Mouse (Mus musculus): ENCODE results near the gene Krtap19-2. TPM values are rescaled to one million over a fixed set of nuclear protein-coding genes. Genes with fewer than 3 reads are reported as not detected.

The Krtap19-2 gene
- polyA plus RNA-seq (2015; fragmentation: Nextera tagmentation; extraction: Ambion mirVana) = not detected in 2 replicates

DNA sequence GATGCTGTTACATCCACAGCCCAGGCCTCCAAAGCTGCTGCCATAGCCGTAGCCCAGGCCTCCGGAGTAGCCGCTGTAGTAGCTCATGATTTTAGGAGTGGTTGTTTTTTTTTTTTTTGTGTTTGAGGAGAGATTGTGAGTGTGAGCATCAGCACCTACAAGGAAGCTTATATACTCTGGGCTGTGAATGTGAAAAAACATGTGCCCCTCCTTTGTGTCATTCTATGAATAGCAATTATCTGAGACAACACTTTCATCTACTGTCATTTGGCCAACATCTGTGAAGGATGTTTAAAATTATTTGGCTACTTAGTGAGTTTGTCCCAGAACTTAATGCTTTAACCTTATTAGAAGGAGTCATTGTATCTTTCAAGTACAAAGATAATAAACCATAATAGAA is at the start of gene Krtap19-2:
Krtap19-2 (minus strand) TSS at position 101 of the 400 bp plus-strand sequence.
- H3K9me3 ChIP-seq = no peaks in the 10 kb centered on the region
- no peak within 1 kb of the TSS for H3K27ac ChIP-seq
- H3K4me1 ChIP-seq = no peaks in the 10 kb centered on the region
- H3K27me3 ChIP-seq = no peaks in the 10 kb centered on the region
- WGBS = 94% methylated on average over 3 of the region's 3 CpGs
- H3K9ac ChIP-seq = no peak within 1 kb of the TSS
- ATAC-seq (ENCODE audit: borderline replicate concordance, extremely low read depth, low FRiP score, low TSS enrichment) = no peak
- H3K36me3 ChIP-seq = no peaks in the 10 kb centered on the region
- no peak within 1 kb of the TSS for H3K4me3 ChIP-seq
- no peak within 1 kb of the TSS for H3K4me2 ChIP-seq

DNA sequence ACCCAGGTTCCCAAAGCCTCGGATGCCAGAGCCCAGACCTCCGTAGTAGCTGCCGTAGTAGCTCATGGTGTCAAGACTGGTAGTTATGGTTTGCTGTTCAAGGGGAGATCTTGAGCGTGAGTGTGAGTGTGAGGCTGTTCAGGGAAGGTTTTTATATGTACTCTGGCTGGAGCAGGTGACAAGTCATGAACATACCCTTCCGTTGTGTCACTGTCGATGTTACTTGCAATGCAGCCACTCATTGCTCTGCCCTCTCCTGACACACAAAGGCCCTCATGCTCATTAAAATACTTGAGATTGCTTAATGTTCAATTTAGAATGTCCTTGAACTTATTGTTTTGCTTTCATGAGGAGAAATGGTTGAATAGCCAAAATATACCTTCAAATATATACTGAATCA is 22.3 kb upstream of the Krtap19-2 start, which contains the start of gene Krtap19-5:
Krtap19-5 (minus strand) TSS at position 101 of the 400 bp plus-strand sequence.
- ATAC-seq (ENCODE audit: borderline replicate concordance, extremely low read depth, low FRiP score, low TSS enrichment) = no peak
- Histone ChIP-seq H3K9ac (no peak within 1 kb of the TSS), H3K4me3 (no peak within 1 kb of the TSS), H3K27me3 (no peaks in the 10 kb centered on the region), H3K4me2 (no peak within 1 kb of the TSS), H3K4me1 (no peaks in the 10 kb centered on the region), H3K36me3 (no peaks in the 10 kb centered on the region), H3K9me3 (no peaks in the 10 kb centered on the region), H3K27ac (no peak within 1 kb of the TSS)
- WGBS = 88% methylated on average over 6 of the region's 6 CpGs

DNA sequence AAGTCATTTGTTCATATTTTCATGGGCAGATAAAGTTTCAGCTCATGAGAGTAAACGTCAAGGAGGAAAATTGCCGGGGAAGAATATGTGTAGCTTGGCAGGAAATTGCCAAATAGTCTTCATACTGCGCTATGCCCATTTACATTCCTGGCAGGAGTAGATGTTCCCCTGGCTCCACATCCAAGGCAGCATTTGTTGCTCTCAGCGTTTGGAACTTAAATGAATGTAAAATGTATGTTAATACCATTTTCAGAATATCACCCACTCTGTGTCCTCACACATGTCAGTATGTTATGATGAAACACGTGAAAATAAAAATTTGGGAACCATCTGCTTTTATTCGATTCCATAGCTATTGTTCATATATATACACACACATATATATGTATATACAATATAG is 12.8 kb upstream of the Krtap19-2 start:
- H3K27ac ChIP-seq = no peak overlapping the region
- no peak for ATAC-seq (ENCODE audit: borderline replicate concordance, extremely low read depth, low FRiP score, low TSS enrichment)
- no peak overlapping the region for H3K4me3 ChIP-seq
- no peaks in the 10 kb centered on the region for H3K9me3 ChIP-seq
- no peaks in the 10 kb centered on the region for H3K36me3 ChIP-seq
- WGBS = 75% methylated on average over 6 of the region's 6 CpGs
- no peaks in the 10 kb centered on the region for H3K27me3 ChIP-seq
- no peaks in the 10 kb centered on the region for H3K4me1 ChIP-seq
- H3K4me2 ChIP-seq = no peak overlapping the region
- no peak overlapping the region for H3K9ac ChIP-seq

DNA sequence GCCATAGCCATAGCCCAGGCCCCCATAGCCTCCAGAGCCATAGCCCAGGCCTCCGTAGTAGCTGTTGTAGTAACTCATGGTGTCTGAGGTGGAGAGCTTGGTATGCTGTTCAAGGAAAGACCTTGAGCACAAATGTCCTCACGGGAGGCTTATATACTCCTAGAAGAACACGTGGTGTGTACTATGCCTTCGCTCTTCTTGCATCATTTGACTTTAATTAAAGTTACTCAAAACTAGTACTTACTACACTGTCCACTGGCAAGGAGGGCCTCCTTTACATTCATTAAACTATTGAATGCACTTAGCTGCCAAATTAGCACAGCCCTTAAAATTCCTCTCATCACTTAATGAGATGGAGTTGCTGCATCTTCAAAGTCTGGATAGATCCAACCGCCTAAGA is 10.9 kb upstream of the Krtap19-2 start, which contains the start of gene Krtap19-4:
Krtap19-4 (minus strand) TSS at position 101 of the 400 bp plus-strand sequence.
- no peak within 1 kb of the TSS for H3K4me2 ChIP-seq
- no peak within 1 kb of the TSS for H3K9ac ChIP-seq
- no peak within 1 kb of the TSS for H3K27ac ChIP-seq
- no peaks in the 10 kb centered on the region for H3K9me3 ChIP-seq
- 93% methylated on average over 5 of the region's 5 CpGs for WGBS
- H3K27me3 ChIP-seq = no peaks in the 10 kb centered on the region
- ATAC-seq (ENCODE audit: borderline replicate concordance, extremely low read depth, low FRiP score, low TSS enrichment) = no peak
- no peaks in the 10 kb centered on the region for H3K4me1 ChIP-seq
- no peaks in the 10 kb centered on the region for H3K36me3 ChIP-seq
- no peak within 1 kb of the TSS for H3K4me3 ChIP-seq

DNA sequence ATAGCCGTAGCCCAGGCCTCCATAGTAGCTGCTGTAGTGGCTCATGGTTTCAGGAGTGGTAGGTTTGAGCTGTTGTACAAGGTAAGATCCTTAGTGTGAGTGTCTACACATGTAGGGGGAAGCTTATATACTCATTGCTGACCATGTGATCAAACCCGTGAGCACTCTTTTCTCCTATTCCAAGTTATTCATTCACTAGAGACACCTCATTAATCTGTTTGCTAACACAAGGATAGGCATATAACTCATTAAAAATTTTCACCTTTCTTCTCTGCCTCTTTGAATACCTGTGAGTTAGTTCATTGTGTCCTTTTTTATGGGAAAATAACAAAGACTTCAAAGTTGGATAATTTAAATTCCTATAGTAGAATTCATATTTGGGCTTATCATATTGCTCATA is 3.9 kb upstream of the Krtap19-2 start, which contains the start of gene Krtap19-3:
Krtap19-3 (minus strand) TSS at position 101 of the 400 bp plus-strand sequence.
- no peaks in the 10 kb centered on the region for H3K9me3 ChIP-seq
- no peaks in the 10 kb centered on the region for H3K36me3 ChIP-seq
- H3K9ac ChIP-seq = no peak within 1 kb of the TSS
- no peak within 1 kb of the TSS for H3K4me2 ChIP-seq
- no peak within 1 kb of the TSS for H3K4me3 ChIP-seq
- no peaks in the 10 kb centered on the region for H3K4me1 ChIP-seq
- no peak for ATAC-seq (ENCODE audit: borderline replicate concordance, extremely low read depth, low FRiP score, low TSS enrichment)
- no peak within 1 kb of the TSS for H3K27ac ChIP-seq
- no peaks in the 10 kb centered on the region for H3K27me3 ChIP-seq
- 68% methylated on average over 2 of the region's 2 CpGs for WGBS

DNA sequence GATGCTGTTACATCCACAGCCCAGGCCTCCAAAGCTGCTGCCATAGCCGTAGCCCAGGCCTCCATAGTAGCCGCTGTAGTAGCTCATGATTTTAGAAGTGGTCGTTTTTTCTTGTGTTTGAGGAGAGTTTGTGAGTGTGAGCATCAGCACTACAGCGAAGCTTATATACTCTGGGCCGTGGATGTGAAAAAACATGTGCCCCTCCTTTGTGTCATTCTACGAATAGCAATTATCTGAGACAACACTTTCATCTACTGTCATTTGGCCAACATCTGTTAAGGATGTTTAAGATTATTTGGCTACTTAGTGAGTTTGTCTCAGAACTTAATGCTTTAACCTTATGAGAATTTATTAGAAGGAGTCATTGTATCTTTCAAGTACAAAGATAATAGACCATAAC is 4.8 kb downstream of the Krtap19-2 start, which contains the start of gene Krtap19-1:
Krtap19-1 (minus strand) TSS at position 101 of the 400 bp plus-strand sequence.
- no peak for ATAC-seq (ENCODE audit: borderline replicate concordance, extremely low read depth, low FRiP score, low TSS enrichment)
- Histone ChIP-seq H3K9me3 (no peaks in the 10 kb centered on the region), H3K4me2 (no peak within 1 kb of the TSS), H3K4me3 (no peak within 1 kb of the TSS), H3K36me3 (no peaks in the 10 kb centered on the region), H3K4me1 (no peaks in the 10 kb centered on the region), H3K27ac (no peak within 1 kb of the TSS), H3K27me3 (no peaks in the 10 kb centered on the region), H3K9ac (no peak within 1 kb of the TSS)
- 72% methylated on average over 6 of the region's 6 CpGs for WGBS

DNA sequence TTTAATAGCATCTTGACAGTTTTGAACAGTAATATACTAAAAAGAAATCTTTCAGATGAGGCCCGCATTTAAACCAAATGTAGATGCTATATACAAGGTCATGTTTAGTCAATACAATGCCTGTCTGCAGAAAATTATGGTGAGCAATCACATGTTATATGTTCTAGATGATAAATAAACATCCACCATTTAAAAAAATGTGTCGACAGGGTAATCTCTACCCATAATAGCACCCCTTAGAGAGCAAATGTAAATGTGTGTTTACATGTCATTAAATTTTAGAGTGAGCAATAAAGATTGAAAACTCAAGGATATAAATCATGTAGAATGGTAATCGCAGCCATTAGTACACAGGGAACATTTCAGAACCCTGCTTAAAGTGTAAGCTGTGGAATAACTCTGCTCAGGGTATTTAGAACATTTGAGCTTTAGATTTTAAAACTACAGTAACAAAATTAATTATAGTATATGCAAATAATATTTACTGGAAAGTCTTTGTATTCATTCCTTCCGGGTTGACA is 9.1 kb downstream of the Krtap19-2 start:
- 86% methylated on average over 4 of the region's 4 CpGs for WGBS
- H3K4me2 ChIP-seq = no peak overlapping the region
- no peak overlapping the region for H3K4me3 ChIP-seq
- no peak overlapping the region for H3K27ac ChIP-seq
- H3K4me1 ChIP-seq = no peaks in the 10 kb centered on the region
- no peak for ATAC-seq (ENCODE audit: borderline replicate concordance, extremely low read depth, low FRiP score, low TSS enrichment)
- no peaks in the 10 kb centered on the region for H3K27me3 ChIP-seq
- no peak overlapping the region for H3K9ac ChIP-seq
- H3K36me3 ChIP-seq = no peaks in the 10 kb centered on the region
- no peaks in the 10 kb centered on the region for H3K9me3 ChIP-seq

DNA sequence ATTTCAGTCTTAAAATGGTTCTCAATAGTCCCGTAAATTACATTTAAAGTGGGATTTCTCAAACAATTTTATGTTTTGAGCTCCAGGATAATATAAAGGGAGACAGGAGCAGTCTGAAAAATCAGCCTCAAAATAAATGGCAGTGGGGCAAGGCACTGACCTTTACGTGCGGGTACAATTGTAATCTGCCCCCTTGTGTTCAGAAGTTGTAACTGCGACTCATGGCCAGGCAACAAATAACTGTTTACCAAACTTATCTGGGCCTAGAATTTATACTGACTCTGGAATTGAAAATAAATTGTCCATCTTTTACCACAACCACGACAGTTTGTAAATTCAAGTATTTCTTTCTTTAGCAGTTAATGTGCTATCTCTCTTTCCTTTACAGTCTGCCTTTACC is 22.6 kb downstream of the Krtap19-2 start:
- 14% methylated on average over 5 of the region's 5 CpGs for WGBS
- no peak for ATAC-seq (ENCODE audit: borderline replicate concordance, extremely low read depth, low FRiP score, low TSS enrichment)
- H3K4me3 ChIP-seq = no peak overlapping the region
- H3K9me3 ChIP-seq = no peaks in the 10 kb centered on the region
- no peaks in the 10 kb centered on the region for H3K4me1 ChIP-seq
- no peak overlapping the region for H3K9ac ChIP-seq
- H3K4me2 ChIP-seq = no peak overlapping the region
- H3K27me3 ChIP-seq = no peaks in the 10 kb centered on the region
- H3K36me3 ChIP-seq = no peaks in the 10 kb centered on the region
- H3K27ac ChIP-seq = no peak overlapping the region

DNA sequence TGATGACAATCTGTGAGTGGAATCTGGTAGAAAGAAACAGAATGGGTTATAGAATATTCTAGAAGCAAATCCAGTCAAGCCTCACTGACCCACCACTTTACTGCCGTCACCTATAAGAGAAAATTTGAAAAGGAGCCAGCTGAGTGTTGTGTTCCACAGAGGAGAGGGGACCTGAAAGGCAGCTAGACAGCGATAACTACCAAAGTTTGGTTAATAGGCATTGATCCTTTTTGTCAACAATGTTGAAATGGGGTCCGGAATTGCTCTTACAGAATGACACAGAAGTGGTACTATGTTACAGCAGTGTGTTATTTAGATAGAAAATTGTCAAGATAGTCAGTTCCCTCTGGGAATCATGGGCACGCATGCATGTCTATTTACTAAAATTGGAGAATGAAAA is 25.5 kb downstream of the Krtap19-2 start:
- H3K9me3 ChIP-seq = no peaks in the 10 kb centered on the region
- no peaks in the 10 kb centered on the region for H3K27me3 ChIP-seq
- H3K4me2 ChIP-seq = no peak overlapping the region
- WGBS = 82% methylated on average over 4 of the region's 4 CpGs
- H3K27ac ChIP-seq = no peak overlapping the region
- no peak overlapping the region for H3K4me3 ChIP-seq
- no peaks in the 10 kb centered on the region for H3K36me3 ChIP-seq
- no peaks in the 10 kb centered on the region for H3K4me1 ChIP-seq
- H3K9ac ChIP-seq = no peak overlapping the region
- ATAC-seq (ENCODE audit: borderline replicate concordance, extremely low read depth, low FRiP score, low TSS enrichment) = no peak

DNA sequence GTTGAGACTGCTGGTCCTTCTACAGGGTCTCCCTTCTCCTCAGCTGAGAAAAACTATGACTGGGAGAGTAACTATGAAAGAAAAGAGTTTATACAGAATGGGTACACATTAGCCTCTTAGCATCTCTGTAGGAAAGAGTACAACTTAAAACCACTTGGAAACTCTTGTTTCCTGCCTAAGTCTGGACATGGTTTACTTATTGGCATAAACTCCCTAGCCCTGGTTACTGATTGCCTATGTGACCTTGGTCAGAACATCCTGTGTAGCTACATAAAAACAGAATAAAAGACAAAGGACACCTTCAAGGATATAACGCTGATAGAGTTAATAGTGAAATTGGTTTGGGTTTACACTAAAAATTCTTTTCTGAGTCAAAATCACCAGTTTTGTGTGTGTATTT is 26.7 kb downstream of the Krtap19-2 start:
- H3K27ac ChIP-seq = no peak overlapping the region
- no peak for ATAC-seq (ENCODE audit: borderline replicate concordance, extremely low read depth, low FRiP score, low TSS enrichment)
- no peak overlapping the region for H3K9ac ChIP-seq
- no peak overlapping the region for H3K4me2 ChIP-seq
- WGBS = 93% methylated on average over 1 of the region's 1 CpGs
- no peaks in the 10 kb centered on the region for H3K27me3 ChIP-seq
- no peak overlapping the region for H3K4me3 ChIP-seq
- H3K36me3 ChIP-seq = no peaks in the 10 kb centered on the region
- no peaks in the 10 kb centered on the region for H3K9me3 ChIP-seq
- no peaks in the 10 kb centered on the region for H3K4me1 ChIP-seq

DNA sequence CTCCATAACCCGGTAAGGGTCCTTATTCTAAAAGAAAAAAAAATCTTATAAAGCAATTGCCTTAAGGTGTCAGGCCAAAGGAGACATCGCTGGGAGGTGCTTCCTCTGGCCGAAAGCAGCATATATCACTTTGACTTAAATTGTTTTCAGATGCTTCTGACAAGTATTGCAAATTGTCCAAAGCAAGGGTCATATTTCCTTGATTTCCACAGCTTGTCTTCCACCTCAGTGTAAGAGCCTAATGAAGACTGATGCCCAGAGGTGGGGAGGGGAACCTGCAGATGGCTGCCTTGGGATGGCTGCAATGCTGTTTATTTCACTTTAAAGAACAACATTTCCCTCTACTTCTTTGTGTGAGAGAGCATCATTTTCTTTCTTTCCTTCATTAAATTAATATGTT is 47.1 kb downstream of the Krtap19-2 start:
- Histone ChIP-seq H3K9me3 (no peaks in the 10 kb centered on the region), H3K9ac (no peak overlapping the region), H3K27me3 (no peaks in the 10 kb centered on the region), H3K4me3 (no peak overlapping the region), H3K36me3 (no peaks in the 10 kb centered on the region), H3K4me2 (no peak overlapping the region), H3K27ac (no peak overlapping the region), H3K4me1 (no peaks in the 10 kb centered on the region)
- ATAC-seq (ENCODE audit: borderline replicate concordance, extremely low read depth, low FRiP score, low TSS enrichment) = no peak
- 73% methylated on average over 3 of the region's 3 CpGs for WGBS

DNA sequence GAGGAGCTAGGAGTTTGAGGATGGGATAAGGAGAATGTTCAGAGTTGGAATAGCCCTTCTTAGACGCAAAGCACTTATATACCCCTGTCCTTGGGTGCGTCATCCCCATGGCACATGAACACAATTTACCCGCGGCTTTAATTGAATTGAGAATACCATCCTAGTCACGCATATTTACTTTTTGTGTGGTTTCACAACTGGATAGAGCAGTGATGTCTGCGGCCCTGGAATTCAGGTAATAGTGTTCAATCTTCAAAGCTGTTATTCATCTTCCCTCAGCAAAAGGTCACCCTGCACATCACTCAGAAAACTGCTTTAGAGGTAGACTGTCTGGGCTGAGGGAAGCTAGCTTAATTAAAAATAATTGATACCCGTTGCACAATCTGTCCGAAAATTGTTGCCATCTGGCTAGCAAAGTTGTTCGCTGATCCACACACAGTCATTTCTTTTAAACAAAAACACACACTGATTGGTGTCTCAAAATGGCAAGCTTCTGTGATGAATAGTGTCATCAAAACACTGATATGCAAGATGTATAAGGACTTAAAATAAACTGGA is 47.9 kb downstream of the Krtap19-2 start, which contains the start of gene Krtap14:
Krtap14 (minus strand) TSS at position 51 of the 558 bp plus-strand sequence.
- ATAC-seq (ENCODE audit: borderline replicate concordance, extremely low read depth, low FRiP score, low TSS enrichment) = no peak
- no peaks in the 10 kb centered on the region for H3K36me3 ChIP-seq
- H3K27ac ChIP-seq = no peak within 1 kb of the TSS
- no peak within 1 kb of the TSS for H3K4me3 ChIP-seq
- WGBS = 89% methylated on average over 9 of the region's 9 CpGs
- no peaks in the 10 kb centered on the region for H3K27me3 ChIP-seq
- no peak within 1 kb of the TSS for H3K9ac ChIP-seq
- H3K4me2 ChIP-seq = no peak within 1 kb of the TSS
- no peaks in the 10 kb centered on the region for H3K9me3 ChIP-seq
- no peaks in the 10 kb centered on the region for H3K4me1 ChIP-seq
